Comparison of ENCODE assay signal across 8 mouse cellular contexts in the genomic region with DNA sequence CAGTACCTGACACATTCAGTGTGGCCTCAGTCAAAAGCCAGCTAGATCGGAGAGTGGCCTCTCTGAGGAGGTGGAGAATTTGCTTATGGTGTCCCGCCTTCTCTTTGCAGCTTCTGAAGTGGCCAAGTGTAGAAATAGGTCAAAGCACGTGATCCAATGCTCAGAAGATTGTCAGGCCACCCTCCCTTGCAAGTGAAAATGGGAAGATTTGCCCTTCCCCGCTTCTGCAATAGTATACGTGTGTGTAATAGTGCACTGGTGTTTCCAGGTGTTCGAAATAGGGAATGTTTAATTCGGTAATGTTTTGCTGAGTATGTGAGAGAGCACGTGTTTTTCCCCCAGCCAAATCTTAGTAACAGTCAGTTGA. TPM values are rescaled to one million over a fixed set of nuclear protein-coding genes. Genes with fewer than 3 reads are reported as not detected.
DNase-seq lines count a peak whose midpoint lies in the region; ATAC-seq and TF ChIP-seq lines count a peak whose summit lies in the region.

No protein-coding gene starts in this region.

- WGBS in forebrain, embryonic 14.5 days = 30% methylated on average over 8 of the region's 8 CpGs
- 23% methylated on average over 8 of the region's 8 CpGs for WGBS in lung, embryonic 15.5 days

- no peaks in the 10 kb centered on the region for H3K9me3 ChIP-seq in E14TG2a.4 (ENCODE audit: low read length)
- no peaks in the 10 kb centered on the region for H3K9me3 ChIP-seq in forebrain, embryonic 14.5 days (replicated peaks; ENCODE audit: control insufficient read depth, low read length)
- no peaks in the 10 kb centered on the region for H3K9me3 ChIP-seq in lung, embryonic 15.5 days

- peak overlapping the region; percentile 74 for H3K9ac ChIP-seq in forebrain, embryonic 14.5 days (ENCODE audit: low read length)
- H3K9ac ChIP-seq in lung, embryonic 15.5 days = peak overlapping the region; percentile 69

- H3K36me3 ChIP-seq in E14TG2a.4 (ENCODE audit: insufficient read depth, low read length) = peaks cover 41% of the 10 kb centered on the region
- 0 out of 2 replicates have a peak, but pooled peaks cover 3% of the 10 kb centered on the region for H3K36me3 ChIP-seq in forebrain, embryonic 14.5 days (ENCODE audit: control insufficient read depth, insufficient read depth, low read length)
- no peaks in the 10 kb centered on the region for H3K36me3 ChIP-seq in lung, embryonic 15.5 days

- peak overlapping the region; percentile 88; the same call in 1 of the 2 replicates for H3K27ac ChIP-seq in gastrocnemius, adult 2 months
- H3K27ac ChIP-seq in forebrain, embryonic 14.5 days (ENCODE audit: low read depth, low read length) = no peak overlapping the region
- H3K27ac ChIP-seq in lung, embryonic 15.5 days = no peak overlapping the region

- H3K4me1 ChIP-seq in E14TG2a.4 (replicated peaks; ENCODE audit: low read depth, low read length) = peaks cover 60% of the 10 kb centered on the region
- H3K4me1 ChIP-seq in forebrain, embryonic 14.5 days (ENCODE audit: control insufficient read depth, insufficient read depth, low read length) = peaks cover 11% of the 10 kb centered on the region
- H3K4me1 ChIP-seq in lung, embryonic 15.5 days = peaks cover 18% of the 10 kb centered on the region

- no peak for ATAC-seq in forebrain, embryonic 14.5 days
- ATAC-seq in lung, embryonic 15.5 days (ENCODE audit: borderline replicate concordance, extremely low read depth, low FRiP score, low TSS enrichment) = no peak

- TF ChIP-seq CTCF in gastrocnemius, adult 2 months (IDR thresholded peaks at IDR 0.05) = no peak
- no peak for TF ChIP-seq CTCF in E14TG2a.4 (conservative IDR thresholded peaks at IDR 0.05; ENCODE audit: low read length)

- peak overlapping the region; percentile 82 for H3K4me2 ChIP-seq in forebrain, embryonic 14.5 days (ENCODE audit: low read length)
- H3K4me2 ChIP-seq in lung, embryonic 15.5 days = peak overlapping the region; percentile 83

- no peak for DNase-seq in gastrocnemius, adult 2 months
- no peak for DNase-seq in gastrocnemius, postnatal 4 days (ENCODE audit: low spot score in 2 of 2)
- DNase-seq in forebrain, embryonic 14.5 days (ENCODE audit: low spot score) = no peak
- DNase-seq in yolk sac, embryonic 10.5 days (ENCODE audit: low spot score) = peak; percentile 25
- DNase-seq in left cerebral cortex, adult 11 months (ENCODE audit: low spot score) = no peak
- DNase-seq in kidney, adult 9 months = no peak

- peaks cover 16% of the 10 kb centered on the region for H3K27me3 ChIP-seq in E14TG2a.4 (ENCODE audit: insufficient read depth, low read length)
- H3K27me3 ChIP-seq in forebrain, embryonic 14.5 days (replicated peaks; ENCODE audit: control insufficient read depth, insufficient read depth, low read length) = no peaks in the 10 kb centered on the region
- H3K27me3 ChIP-seq in lung, embryonic 15.5 days = no peaks in the 10 kb centered on the region

- H3K4me3 ChIP-seq in gastrocnemius, adult 2 months = peak overlapping the region; percentile 77
- H3K4me3 ChIP-seq in E14TG2a.4 (replicated peaks; ENCODE audit: low read length) = peak overlapping the region; percentile 99
- peak overlapping the region; percentile 76 for H3K4me3 ChIP-seq in forebrain, embryonic 14.5 days (ENCODE audit: low read depth, low read length)
- peak overlapping the region; percentile 82 for H3K4me3 ChIP-seq in lung, embryonic 15.5 days

- intact Hi-C loops in gastrocnemius, adult 2 months (cut with DNase I) = loop anchor here (10.0 kb wide), 1 partner anchor 404 kb away; a partner anchor contains a TSS

RNA-seq across cellular contexts. Expression of a gene that starts 0.8 kb away (rescaled TPM):
- 10 to 100 TPM; 15.6 to 18.2 TPM for total RNA-seq in gastrocnemius, adult 2 months (2021)
- total RNA-seq in gastrocnemius, postnatal 4 days (2021) = 10 to 100 TPM; 20.3 to 21.2 TPM
- 25.8 and 27.1 TPM in 2 replicates for polyA plus RNA-seq in forebrain, embryonic 14.5 days (2014; fragmentation: Nextera tagmentation; extraction: Ambion mirVana)
- polyA plus RNA-seq in lung, embryonic 15.5 days (2015; fragmentation: Nextera tagmentation; extraction: Ambion mirVana) = 18.2 and 19.1 TPM in 2 replicates
